Mouse (Mus musculus) yolk sac, embryonic 10.5 days (tissue): ENCODE results near the gene Adal.

ENCODE experiments used
- DNase-seq: peaks from one replicate; pipeline ENCODE4 v3.0.0-alpha.2; 2017; ENCODE audit warnings: low spot score

Adal gene

DNA sequence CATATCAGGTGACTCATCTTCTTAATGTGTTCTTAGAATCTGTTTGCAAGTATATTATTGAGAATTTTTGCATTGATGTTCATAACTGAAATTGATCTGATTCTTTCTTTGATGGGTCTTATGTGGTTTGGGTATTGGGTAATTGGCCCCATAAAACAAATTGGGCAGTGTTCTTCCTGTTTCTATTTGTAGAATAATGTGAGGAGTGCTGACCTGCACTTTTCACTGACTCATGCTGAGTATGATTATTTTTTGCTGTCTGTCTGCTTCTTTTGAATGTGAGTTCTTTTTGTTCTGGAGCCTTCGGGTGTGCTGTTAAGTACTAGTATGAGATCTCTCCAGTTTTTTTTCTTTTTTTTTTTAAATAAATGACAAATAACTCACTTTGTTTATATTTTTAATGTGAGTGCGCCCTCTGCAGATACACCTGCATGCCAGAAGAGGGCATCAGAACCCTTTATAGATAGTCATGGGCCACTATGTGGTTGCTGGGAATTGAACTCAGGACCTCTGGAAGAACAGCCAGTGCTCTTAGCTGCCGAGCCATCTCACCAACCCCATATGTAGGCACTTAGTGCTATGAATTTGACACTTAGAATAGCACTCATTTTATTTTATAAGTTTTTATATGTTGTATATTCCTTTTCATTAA, 38.7 kb downstream of the Adal start:
- DNase-seq: no peak

DNA sequence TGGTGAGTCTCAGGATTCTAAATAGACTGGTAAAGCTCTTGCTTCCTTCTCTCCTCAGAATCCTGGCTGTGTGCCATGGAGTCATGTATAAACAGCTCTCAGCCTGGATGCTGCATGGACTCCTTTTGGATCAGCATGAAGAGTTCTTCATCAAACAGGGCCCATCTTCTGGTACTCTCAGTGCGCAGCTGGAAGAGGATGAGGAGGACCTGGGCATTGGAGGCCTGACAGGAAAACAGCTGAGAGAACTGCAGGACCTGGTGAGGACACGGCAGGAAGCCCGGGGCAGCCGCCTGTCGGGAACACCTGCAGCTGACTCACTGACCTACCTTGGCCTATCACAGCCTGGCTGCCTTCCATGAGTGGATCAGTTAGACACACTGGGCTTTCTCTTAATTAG, 43.2 kb downstream of the Adal start:
- DNase-seq: no peak

DNA sequence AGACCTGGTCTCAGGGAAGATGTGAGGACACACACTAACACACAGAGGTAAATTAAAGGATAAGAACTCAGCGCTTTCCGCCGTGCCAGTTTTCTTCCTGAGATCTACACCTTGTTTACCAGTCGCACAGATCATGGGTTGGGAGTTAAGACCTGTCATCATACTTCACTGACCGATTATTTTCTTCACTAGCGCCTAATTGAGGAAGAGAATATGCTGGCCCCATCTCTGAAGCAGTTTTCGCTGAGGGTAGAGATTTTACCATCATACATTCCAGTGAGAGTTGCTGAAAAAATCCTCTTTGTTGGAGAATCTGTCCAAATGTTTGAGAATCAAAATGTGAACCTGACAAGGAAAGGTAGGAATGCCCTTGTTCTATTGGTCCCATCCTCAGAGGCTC, 43.9 kb downstream of the Adal start:
- DNase-seq: no peak

DNA sequence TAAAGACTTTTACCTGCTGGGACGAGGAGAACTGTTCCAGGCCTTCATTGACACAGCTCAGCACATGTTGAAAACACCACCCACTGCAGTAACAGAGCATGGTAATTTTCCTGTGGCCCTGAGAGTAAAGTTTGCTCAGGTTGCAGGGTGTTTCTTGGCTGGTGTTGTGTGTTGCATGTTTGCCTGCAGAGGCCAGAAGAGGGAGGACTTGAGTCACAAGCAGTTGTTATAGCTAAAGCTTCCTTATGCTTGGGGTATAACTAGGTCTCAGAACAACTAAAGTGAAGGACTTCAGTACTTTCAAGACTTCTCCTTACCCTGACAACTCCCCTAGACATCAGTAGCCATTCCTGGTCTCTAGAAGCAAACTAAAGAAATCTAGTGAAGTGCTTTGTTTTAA, 48.3 kb downstream of the Adal start:
- DNase-seq: no peak

DNA sequence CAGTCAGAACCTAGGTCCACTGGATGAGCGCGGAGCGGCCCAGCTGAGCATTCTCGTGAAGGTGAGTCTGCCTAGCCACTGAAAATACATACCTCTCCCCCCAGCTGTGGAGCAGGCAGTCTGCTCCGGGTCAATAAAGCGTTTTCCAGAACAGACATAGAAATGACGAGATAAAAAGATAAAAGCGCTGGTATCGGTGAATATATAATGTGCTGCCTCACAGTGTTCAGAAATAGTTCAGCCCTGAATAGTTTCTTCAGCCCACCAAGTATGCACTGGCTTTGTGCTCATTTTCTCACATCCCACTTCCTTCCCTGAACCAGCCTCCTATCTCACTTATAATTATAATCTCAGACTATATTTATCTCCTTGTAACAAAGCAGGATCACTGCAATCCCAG, 55.2 kb downstream of the Adal start:
- no peak for DNase-seq

DNA sequence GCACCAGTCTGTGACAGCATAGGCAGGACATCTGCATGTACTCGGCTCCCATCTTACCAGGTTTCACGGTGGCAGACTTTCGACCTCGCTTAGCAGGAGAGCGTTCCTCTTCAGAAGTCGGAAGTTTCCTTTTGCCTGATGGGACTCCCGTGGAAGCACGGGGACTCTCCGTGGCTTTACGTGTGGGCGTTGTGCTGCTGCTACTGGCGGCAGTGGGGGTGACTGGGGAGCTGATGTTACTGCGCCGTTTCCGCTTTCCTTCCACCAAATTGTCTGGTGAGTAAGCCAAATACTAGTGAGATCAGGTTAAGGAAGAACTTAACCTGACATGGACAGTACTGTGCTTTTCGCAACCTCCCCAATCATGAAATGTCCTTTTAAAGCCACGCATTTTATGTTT, 64.0 kb downstream of the Adal start:
- DNase-seq: no peak
